19 mouse cellular contexts compared by ENCODE assay signal in the genomic region with DNA sequence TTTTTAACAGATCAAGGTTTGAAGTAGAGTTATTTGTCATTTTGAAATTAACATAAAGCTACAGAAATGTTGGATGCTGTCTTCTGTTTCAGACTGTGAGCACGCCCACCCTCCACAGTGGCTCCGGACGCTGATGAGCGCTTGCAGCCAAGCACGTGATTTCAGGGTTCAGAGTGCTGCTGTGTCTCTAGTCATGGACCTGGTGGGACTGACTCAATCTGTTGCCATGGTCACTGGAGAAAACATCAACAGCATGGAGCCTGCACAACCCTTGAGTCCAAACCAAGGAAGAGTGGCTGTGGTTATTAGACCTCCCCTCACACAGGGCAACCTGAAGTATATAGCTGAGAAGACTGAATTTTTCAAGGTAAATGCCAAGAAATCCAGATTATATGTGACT. TPM values are rescaled to one million over a fixed set of nuclear protein-coding genes. Genes with fewer than 3 reads are reported as not detected.
DNase-seq lines count a peak whose midpoint lies in the region; ATAC-seq lines count a peak whose summit lies in the region.
"Had no signal": no experiment of that assay in that cellular context is flagged by ENCODE, and none has a peak within 500 bp of the region (broad histone marks: within the 10 kb centered on the region; RNA-seq: fewer than 3 reads in every experiment).

No protein-coding gene starts in this region.

- H3K4me2 ChIP-seq in heart, embryonic 12.5 days: no peak overlapping the region
- H3K4me2 ChIP-seq in midbrain, embryonic 11.5 days: no peak overlapping the region
- H3K4me2 ChIP-seq in midbrain, embryonic 16.5 days (ENCODE audit: low read length): no peak overlapping the region
- H3K4me2 ChIP-seq: neural tube, embryonic 12.5 days had no signal

- H3K27ac ChIP-seq in heart, embryonic 12.5 days (ENCODE audit: poor library complexity, severe bottlenecking): no peak overlapping the region
- H3K27ac ChIP-seq in midbrain, embryonic 11.5 days (ENCODE audit: low read depth, low read length): no peak overlapping the region
- no peak overlapping the region for H3K27ac ChIP-seq in midbrain, embryonic 16.5 days (ENCODE audit: low read length)
- H3K27ac ChIP-seq: heart, adult 2 months; limb, embryonic 10.5 days; neural tube, embryonic 12.5 days had no signal

- intact Hi-C loops in heart, postnatal 25 days (cut with DNase I): no loop called here

- ATAC-seq in heart, embryonic 12.5 days (ENCODE audit: insufficient number of reproducible peaks, low FRiP score): no peak
- peak; percentile 44; the same call in 1 of the 2 replicates for ATAC-seq in midbrain, embryonic 11.5 days (ENCODE audit: low FRiP score)
- ATAC-seq in midbrain, embryonic 16.5 days: no peak
- ATAC-seq: CD4-positive, CD25-positive, alpha-beta regulatory T cell, adult 4 months; forebrain, postnatal 0 days; liver, postnatal 0 days had no signal

- no peaks in the 10 kb centered on the region for H3K9me3 ChIP-seq in heart, embryonic 12.5 days (replicated peaks)
- H3K9me3 ChIP-seq in midbrain, embryonic 11.5 days (ENCODE audit: control insufficient read depth, low read length): no peaks in the 10 kb centered on the region
- no peaks in the 10 kb centered on the region for H3K9me3 ChIP-seq in midbrain, embryonic 16.5 days (replicated peaks; ENCODE audit: control insufficient read depth, low read length, poor library complexity, severe bottlenecking)
- H3K9me3 ChIP-seq: limb, embryonic 10.5 days; neural tube, embryonic 12.5 days had no signal

- H3K4me1 ChIP-seq in heart, embryonic 12.5 days (replicated peaks): 0 out of 2 replicates have a peak, but pooled peaks cover 3% of the 10 kb centered on the region
- H3K4me1 ChIP-seq in midbrain, embryonic 11.5 days (ENCODE audit: control insufficient read depth, insufficient read depth, low read length): no peaks in the 10 kb centered on the region
- H3K4me1 ChIP-seq in midbrain, embryonic 16.5 days (ENCODE audit: control insufficient read depth, insufficient read depth, low read length): no peaks in the 10 kb centered on the region
- H3K4me1 ChIP-seq: limb, embryonic 10.5 days; neural tube, embryonic 12.5 days had no signal

- 67% methylated on average over 5 of the region's 5 CpGs for WGBS in heart, embryonic 12.5 days
- WGBS in midbrain, embryonic 11.5 days: 75% methylated on average over 5 of the region's 5 CpGs
- WGBS in midbrain, embryonic 16.5 days: 71% methylated on average over 5 of the region's 5 CpGs

- DNase-seq in embryo, embryonic 10 days (ENCODE audit: low spot score): peak; percentile 8
- DNase-seq in embryo, embryonic 9.5 days (ENCODE audit: extremely low spot score): no peak
- DNase-seq in heart, adult 8-10 months (ENCODE audit: low spot score): peak; percentile 9
- DNase-seq in midbrain, embryonic 11.5 days (ENCODE audit: low spot score, missing footprints): no peak
- peak; percentile 1 for DNase-seq in heart, postnatal 25 days (ENCODE audit: low spot score)
- DNase-seq in urinary bladder, postnatal 25 days (ENCODE audit: low spot score): no peak
- DNase-seq: cerebellum, adult 8-10 months; forebrain, postnatal 0 days; kidney, adult 8-10 months; liver, postnatal 0 days; lung, postnatal 4 days; thymus, postnatal 4 days had no signal

- no peak overlapping the region for H3K9ac ChIP-seq in heart, embryonic 12.5 days
- H3K9ac ChIP-seq in midbrain, embryonic 11.5 days (ENCODE audit: low read length): no peak overlapping the region
- no peak overlapping the region for H3K9ac ChIP-seq in midbrain, embryonic 16.5 days (ENCODE audit: low read depth, low read length)
- H3K9ac ChIP-seq: forebrain, postnatal 0 days; liver, postnatal 0 days; neural tube, embryonic 12.5 days had no signal

- H3K27me3 ChIP-seq in heart, embryonic 12.5 days (replicated peaks): no peaks in the 10 kb centered on the region
- no peaks in the 10 kb centered on the region for H3K27me3 ChIP-seq in midbrain, embryonic 11.5 days (ENCODE audit: control insufficient read depth, insufficient read depth, low read length)
- H3K27me3 ChIP-seq in midbrain, embryonic 16.5 days (ENCODE audit: control insufficient read depth, insufficient read depth, low read depth, low read length): no peaks in the 10 kb centered on the region
- H3K27me3 ChIP-seq: neural tube, embryonic 12.5 days had no signal

- H3K36me3 ChIP-seq in heart, embryonic 12.5 days: peaks cover 36% of the 10 kb centered on the region
- H3K36me3 ChIP-seq in midbrain, embryonic 11.5 days (ENCODE audit: control insufficient read depth, insufficient read depth, low read length): 0 out of 2 replicates have a peak, but pooled peaks cover 3% of the 10 kb centered on the region
- H3K36me3 ChIP-seq in midbrain, embryonic 16.5 days (ENCODE audit: control insufficient read depth, insufficient read depth, low read length): peaks cover 33% of the 10 kb centered on the region

- H3K4me3 ChIP-seq in heart, embryonic 12.5 days: no peak overlapping the region
- H3K4me3 ChIP-seq in midbrain, embryonic 11.5 days (ENCODE audit: low read depth, low read length): no peak overlapping the region
- H3K4me3 ChIP-seq in midbrain, embryonic 16.5 days (ENCODE audit: low read depth, low read length): no peak overlapping the region
- H3K4me3 ChIP-seq: heart, adult 2 months; limb, embryonic 10.5 days; neural tube, embryonic 12.5 days had no signal

RNA-seq across cellular contexts. Expression of gene Dop1a, which starts 46.8 kb away (rescaled TPM):
- 10 to 100 TPM; 15.6 to 20.0 (median 18.1) TPM for total RNA-seq in heart, adult 8-10 months (2022)
- 11.7 and 13.0 TPM in 2 replicates for polyA plus RNA-seq in heart, embryonic 12.5 days (2016; fragmentation: Nextera tagmentation; extraction: Ambion mirVana)
- 14.5 and 15.3 TPM in 2 replicates for polyA plus RNA-seq in midbrain, embryonic 11.5 days (2014; fragmentation: Nextera tagmentation; extraction: Ambion mirVana)
- 34.1 and 45.0 TPM in 2 replicates for polyA plus RNA-seq in midbrain, embryonic 16.5 days (2015; fragmentation: Nextera tagmentation; extraction: Ambion mirVana)
- 10 to 100 TPM; 18.6 to 20.6 TPM for total RNA-seq in heart, postnatal 25 days (2021)

RNA-seq across cellular contexts. Expression of gene Ube2cbp, which starts 49.0 kb away (rescaled TPM):
- total RNA-seq in heart, adult 8-10 months (2022): 1 to 10 TPM; 1.8 to 2.5 (median 2.3) TPM
- polyA plus RNA-seq in heart, embryonic 12.5 days (2016; fragmentation: Nextera tagmentation; extraction: Ambion mirVana): 4.6 and 5.0 TPM in 2 replicates
- 6.3 and 9.6 TPM in 2 replicates for polyA plus RNA-seq in midbrain, embryonic 11.5 days (2014; fragmentation: Nextera tagmentation; extraction: Ambion mirVana)
- polyA plus RNA-seq in midbrain, embryonic 16.5 days (2015; fragmentation: Nextera tagmentation; extraction: Ambion mirVana): 7.8 and 8.1 TPM in 2 replicates
- 1 to 10 TPM; 1.1 to 1.7 TPM for total RNA-seq in heart, postnatal 25 days (2021)

RNA-seq across cellular contexts. Expression of gene Pgm3, which starts 57.9 kb away (rescaled TPM):
- 1 to 10 TPM; 5.9 to 8.5 (median 7.0) TPM for total RNA-seq in heart, adult 8-10 months (2022)
- 25.2 and 25.7 TPM in 2 replicates for polyA plus RNA-seq in heart, embryonic 12.5 days (2016; fragmentation: Nextera tagmentation; extraction: Ambion mirVana)
- 34.8 and 38.1 TPM in 2 replicates for polyA plus RNA-seq in midbrain, embryonic 11.5 days (2014; fragmentation: Nextera tagmentation; extraction: Ambion mirVana)
- 32.8 and 36.7 TPM in 2 replicates for polyA plus RNA-seq in midbrain, embryonic 16.5 days (2015; fragmentation: Nextera tagmentation; extraction: Ambion mirVana)
- 1 to 10 TPM; 7.0 to 7.5 TPM for total RNA-seq in heart, postnatal 25 days (2021)

RNA-seq across cellular contexts. Expression of gene Rwdd2a, which starts 58.1 kb away (rescaled TPM):
- total RNA-seq in heart, adult 8-10 months (2022): under 1 TPM; 0.57 to 0.97 (median 0.64) TPM
- 4.0 and 4.4 TPM in 2 replicates for polyA plus RNA-seq in heart, embryonic 12.5 days (2016; fragmentation: Nextera tagmentation; extraction: Ambion mirVana)
- 5.1 and 5.2 TPM in 2 replicates for polyA plus RNA-seq in midbrain, embryonic 11.5 days (2014; fragmentation: Nextera tagmentation; extraction: Ambion mirVana)
- 22.3 and 30.9 TPM in 2 replicates for polyA plus RNA-seq in midbrain, embryonic 16.5 days (2015; fragmentation: Nextera tagmentation; extraction: Ambion mirVana)
- under 1 TPM; 0.39 to 0.59 TPM for total RNA-seq in heart, postnatal 25 days (2021)
- total RNA-seq: liver, adult 2 months had no signal
- polyA plus RNA-seq: liver, adult 2 months had no signal

Comparison
In these comparisons a context has a peak if more than half of its experiments do, and no peak if none do; other contexts are left out.
1. DNase-seq: peak in embryo, embryonic 10 days (single experiment), heart, adult 8-10 months (single experiment) and heart, postnatal 25 days (single experiment); none in embryo, embryonic 9.5 days (single experiment), midbrain, embryonic 11.5 days (single experiment) and urinary bladder, postnatal 25 days (single experiment).